Mouse (Mus musculus) B cell, adult 2 months (primary cell): ENCODE results near the gene Sntb2.
"Not testable (repeated sequence)": the region's sequence is repeated elsewhere in the genome, so short reads cannot be mapped to it uniquely, and the experiment has no call there.

Experiments
- DNase-seq, 2 experiments: peaks; one replicate each; pipeline ENCODE4 v3.0.0; 2022

Sntb2 gene

DNA sequence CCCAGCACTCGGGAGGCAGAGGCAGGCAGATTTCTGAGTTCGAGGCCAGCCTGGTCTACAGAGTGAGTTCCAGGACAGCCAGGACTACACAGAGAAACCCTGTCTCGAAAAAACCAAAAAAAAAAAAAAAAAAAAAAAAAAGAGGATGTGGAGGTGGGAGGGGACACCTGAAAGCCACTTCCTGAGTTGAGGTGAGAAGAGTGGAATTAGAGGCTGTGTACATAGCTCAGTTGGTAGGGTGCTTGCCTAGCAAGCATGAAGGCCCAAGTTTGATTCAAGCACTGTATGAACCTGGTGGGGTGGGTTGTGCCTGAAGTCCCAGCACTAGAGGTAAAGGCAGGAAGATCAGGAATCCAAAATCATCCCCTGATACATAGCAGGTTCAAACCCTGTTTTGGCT lies 38.0 kb downstream of the Sntb2 start:
- DNase-seq, result peak; percentile 17 to 26

DNA sequence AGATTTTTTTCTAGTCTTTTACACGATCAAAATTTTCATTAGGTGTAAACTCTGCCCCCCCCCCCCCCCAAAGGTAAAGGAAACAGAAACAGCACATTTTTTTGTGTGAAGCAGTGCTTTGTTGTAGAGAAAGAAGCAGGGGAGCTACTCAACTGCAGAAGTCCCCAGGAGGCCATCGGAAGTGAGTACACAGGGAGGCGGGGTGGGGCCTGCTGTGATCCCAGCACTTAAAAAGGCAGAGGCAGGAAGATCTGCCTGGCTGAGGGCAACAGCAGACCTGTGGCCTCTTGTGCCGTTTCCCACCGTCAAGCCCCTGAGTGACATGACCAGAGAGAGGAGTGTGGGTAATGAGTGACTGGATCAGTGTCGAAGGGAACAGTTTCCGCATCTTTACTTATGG lies 39.2 kb downstream of the Sntb2 start:
- no peak for DNase-seq

DNA sequence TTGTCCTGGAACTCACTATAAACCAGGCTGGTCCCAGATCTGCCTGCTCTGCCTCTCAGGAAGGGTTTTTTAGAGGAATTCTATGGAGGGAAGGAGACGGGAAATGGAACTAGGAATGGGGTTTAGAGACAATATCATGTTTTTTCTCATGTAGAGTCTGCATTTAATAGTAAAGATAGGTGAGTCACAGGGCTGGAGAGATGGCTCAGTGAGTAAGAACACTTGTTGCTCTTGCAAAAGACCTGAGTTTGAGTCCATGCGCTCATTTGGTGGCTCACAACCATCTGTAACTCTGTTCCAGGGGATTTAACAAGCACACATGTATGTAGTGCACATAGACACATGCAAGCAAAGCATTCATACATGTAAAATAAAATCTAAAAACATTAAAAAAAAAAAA lies 40.2 kb downstream of the Sntb2 start:
- no peak for DNase-seq

DNA sequence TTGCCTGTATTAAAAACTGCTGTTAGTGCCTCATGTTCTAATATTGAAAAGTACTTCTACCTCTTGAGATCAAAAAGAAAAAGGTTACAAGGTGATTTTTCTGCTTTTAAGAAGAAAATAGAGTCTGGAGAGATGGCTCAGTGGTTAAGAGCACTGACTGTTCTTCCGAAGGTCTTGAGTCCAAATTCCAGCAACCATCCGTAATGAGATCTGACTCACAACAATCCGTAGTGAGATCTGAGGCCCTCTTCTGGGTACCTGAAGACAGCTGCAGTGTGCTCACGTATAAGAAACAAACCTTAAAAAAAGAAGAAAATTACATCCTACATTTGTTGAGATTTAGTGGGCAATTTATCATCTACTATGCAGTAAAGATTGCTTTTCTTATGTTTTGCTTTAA lies 40.9 kb downstream of the Sntb2 start:
- DNase-seq, result no peak

DNA sequence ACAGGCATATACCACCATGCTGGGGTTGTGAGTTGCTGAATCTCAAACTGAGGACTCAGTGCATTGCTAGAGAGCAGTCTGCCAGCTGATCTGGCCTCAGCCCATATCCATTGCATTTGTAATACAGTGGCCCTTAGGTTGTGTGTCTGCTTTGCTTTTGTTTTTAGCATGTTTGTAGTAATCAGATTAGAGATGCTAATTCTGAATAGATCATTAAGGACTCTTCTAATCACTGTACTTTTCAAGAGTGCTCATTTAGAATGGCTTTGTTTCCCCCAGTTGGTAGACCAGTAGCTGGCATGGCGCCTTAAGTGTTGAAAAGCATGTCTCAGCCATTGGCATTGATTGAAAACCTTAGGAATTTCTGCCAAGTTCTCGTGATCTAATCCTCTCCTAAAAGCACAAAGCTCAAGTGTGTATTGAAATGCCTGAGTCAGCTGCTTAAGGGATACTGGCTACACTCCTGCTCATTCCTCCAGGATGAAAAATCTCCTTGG lies 43.3 kb downstream of the Sntb2 start:
- DNase-seq, result no peak

DNA sequence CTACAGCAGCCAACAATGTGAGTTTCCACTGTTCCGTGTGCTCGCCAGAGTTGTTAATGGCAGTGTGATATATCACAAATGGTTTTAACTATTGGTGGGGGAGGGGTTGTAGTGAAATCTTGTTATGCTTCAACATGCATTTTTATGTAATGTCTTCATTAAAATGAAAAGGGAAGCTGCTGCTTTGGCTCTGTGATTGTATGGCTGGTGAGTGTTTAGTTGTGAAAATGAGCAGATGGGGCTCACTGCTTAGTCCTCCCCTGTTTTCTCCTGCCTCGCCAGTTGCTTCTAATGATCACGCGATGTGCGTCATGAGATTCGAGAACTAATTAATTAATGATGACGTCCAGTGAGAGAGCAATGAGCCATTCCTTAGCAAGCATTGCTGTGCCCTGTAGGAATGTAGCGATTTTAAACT lies 49.9 kb downstream of the Sntb2 start:
- DNase-seq, result no peak

DNA sequence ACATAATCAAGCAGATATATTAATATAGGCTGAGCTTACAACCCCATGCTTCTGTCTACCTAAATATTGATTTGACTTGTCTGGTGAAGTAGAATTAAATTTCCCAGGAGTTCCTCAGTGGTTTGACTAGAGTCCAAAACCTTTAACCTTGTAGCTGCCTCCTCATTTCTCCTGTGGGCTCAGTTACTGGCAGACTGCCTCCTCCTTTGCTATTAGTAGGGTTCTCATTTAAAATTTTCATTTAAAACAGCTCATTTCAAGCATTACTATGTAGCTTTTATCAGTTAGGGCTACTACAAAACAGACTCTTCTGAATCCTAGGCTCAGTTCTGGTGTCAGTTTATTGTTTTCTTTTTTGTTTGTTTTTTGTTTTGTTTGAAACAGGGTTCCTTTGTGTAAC lies 50.4 kb downstream of the Sntb2 start:
- no peak for DNase-seq

DNA sequence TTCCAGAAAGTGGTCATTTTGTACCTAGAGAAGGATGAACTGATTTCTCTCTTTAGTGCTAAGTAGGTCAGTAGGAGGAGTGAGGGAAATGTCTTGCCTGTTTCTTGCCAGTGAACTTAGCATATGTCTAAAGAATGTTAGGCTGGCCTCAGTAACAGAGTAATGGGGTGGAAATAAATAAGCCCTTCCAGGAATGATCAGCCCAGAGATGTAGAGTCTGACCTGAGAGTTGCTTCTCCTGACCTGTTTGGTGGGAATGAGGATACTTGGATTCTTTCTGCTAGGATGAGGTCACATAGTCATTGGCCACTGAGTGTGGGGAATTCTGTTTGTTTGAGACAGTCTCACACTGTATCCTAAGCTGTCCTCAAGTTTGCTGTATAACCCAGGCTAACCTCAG lies 52.0 kb downstream of the Sntb2 start:
- no peak for DNase-seq

DNA sequence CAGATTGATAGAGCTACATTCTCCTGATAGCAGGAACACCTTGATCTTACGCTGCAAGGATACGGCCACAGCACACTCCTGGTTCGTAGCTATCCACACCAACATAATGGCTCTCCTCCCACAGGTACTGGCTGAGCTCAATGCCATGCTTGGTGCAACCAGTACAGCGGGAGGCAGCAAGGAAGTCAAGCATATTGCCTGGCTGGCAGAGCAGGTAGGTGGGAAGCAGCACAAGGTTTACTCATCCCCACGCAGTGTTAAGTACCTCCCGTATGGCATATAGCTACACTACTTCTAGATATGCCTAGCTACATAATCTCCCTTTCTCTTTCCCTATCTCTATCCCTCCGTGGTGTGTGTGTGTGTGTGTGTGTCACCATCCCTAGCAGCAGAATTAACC lies 55.8 kb downstream of the Sntb2 start:
- no peak for DNase-seq

DNA sequence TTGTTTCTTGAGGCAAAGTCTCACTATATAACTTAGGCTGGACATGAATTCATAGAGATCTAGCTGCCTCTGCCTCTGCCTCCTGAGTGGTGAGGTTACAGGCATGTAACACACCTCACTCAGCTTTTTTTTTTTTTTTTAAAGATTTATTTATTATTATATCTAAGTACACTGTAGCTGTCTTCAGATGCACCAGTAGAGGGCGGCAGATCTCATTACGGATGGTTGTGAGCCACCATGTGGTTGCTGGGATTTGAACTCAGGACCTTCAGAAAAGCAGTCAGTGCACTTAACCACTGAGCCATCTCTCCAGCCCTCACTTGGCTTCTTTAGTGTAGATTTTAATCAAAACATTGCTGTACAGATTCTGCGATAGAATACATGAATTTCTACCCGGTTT lies 60.8 kb downstream of the Sntb2 start:
- peak; percentile 25 to 26 for DNase-seq

DNA sequence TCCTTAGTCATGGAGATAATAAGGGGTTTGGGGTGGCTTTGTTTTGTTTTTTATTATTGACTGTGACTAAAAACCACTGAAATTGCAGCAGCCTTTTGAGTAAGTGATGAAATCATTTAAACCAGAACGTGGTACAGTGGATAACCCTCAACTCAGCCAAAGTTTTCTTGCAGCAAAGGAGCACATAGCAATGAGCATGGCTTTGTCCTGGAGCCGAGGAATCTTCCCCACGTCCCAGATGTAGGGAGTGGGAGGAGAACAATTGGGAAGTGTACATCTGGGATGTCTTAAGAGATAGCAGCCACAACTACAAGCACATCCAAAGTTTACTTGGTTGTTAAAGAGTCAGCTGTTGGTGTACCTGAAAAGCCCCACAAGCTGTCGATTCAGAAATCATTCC lies 61.9 kb downstream of the Sntb2 start:
- DNase-seq, result no peak

DNA sequence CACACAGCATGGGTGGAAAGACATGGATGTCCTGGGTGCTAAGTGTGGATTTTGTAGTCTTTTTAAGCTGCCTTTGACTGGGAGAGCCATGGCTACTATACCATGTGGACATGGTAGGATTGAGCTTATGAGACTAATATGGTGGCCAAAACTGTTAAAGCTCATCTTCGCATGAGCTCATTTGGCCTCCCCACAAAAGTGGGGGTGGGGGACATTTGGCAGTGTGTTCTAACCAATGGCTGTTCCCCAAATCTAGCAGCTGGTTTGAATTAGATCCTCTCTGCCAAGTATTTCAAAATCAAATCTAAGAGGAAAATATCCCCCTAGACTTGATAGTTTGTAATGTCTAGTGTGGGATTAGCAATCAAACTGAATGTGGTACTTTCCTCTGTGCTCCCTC lies 63.5 kb downstream of the Sntb2 start:
- no peak for DNase-seq

DNA sequence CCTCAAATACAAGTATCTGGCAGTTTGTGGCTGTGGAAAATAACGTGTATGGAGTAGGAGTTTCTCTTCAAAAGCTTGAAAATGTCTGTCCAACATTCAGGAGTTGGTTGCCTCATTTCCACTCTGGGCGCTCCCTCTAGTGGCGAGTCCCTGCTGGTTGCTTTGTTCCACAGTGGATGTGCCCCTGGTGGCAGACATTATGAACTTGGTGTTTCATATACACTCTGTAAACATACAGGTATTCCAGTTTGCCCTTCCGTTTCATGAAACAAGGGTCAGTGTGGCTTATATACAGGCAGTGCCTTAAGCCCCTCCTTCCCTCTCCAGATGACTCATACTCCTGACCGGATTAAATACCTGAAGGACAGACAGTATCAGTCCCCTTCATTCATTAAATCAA lies 67.0 kb downstream of the Sntb2 start:
- peak; percentile 91 to 93 for DNase-seq

DNA sequence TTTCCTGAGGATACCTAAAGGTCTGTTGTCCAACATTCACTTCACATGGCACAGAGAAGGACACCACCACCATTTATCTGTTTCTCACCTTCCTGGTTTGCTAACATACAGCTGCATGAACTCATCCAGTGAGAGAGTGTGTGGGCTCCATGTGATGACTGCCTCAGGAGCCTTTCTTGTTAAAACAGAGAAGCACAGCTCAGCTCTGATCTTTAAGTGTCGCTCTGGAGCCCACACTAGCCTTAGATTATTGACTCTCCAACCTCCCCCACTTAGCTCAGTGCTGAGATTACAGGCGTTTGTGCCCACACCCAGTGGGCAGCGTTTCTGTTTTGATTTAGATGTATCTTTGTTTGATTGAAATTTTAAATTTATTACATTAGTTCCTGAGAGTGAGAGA lies 72.2 kb downstream of the Sntb2 start:
- no peak for DNase-seq

DNA sequence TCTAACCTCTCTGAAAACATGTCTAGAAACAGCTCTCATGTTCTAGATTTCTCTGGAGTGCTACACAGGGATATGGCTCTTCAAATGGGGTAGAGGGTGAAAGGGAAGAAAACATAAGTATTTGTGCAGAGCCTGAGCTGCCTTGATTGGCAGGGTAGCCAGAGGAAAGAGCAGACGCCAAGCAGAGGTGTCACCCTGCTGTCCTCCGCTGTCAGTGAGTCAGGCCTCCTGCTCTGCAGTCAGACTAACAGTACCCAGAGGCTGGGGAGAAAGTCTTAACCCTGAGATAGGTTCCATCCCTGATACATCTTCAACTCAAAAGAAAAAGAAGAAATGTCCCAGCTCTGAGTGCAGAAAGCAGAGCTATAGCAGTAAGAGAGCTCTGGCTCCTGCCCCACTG lies 77.1 kb downstream of the Sntb2 start:
- DNase-seq, result no peak

DNA sequence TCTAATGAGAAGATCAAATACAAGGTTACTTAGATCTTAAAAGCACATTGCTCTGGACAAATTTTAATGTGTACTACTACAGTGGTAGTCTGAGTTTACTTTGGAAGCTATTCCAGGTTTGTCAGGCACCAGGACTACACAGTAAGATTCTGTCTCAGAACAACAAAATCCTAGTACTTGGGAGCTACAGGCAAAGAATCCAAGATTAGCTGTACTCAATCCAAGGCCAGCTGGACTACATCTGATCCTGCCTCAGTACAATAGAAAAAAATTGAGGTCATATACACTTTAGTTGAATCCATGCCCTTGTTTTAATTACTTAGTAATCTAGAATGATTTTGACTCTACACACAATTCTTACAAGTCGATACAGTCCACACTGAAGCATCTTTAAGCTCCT lies 79.4 kb downstream of the Sntb2 start:
- no peak for DNase-seq

DNA sequence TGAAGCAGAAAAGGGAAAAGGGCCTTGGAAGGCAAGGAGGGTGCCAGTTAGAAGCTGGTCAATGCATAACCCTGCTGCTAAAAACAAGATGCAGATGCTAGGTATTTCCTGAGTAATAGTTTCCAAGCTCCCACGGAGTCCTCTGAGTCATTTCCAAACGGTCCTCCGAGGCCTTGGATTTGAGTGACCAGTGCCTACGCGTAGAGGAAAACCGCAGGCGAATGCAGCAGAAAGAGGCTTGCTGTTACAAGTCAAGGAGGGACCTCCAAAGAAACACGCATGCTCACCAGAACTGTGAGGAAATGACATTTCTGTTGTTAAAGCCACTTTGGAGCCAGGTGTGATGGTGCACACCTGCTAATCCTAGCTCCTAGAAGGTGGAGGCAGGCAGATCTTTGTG lies 87.9 kb downstream of the Sntb2 start:
- DNase-seq, result no peak

DNA sequence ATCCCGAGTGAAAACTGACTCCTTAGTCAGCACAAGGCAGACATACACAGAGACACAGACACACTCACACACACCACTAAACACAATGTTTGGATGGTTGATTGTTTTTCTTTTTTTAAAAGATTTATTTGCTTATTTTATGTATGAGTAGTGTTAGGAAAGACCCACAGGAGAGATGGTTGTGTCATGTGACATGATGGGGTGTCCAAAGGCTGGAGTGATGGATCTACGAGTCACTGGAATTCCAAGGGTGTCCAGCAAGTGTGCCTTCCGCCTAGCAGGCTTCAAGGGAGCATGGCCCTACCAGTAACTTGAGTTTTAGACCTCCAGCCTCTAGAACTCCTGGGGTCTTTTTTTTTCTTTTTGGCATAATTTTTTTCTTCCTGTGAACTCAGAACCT lies 93.8 kb downstream of the Sntb2 start:
- no peak for DNase-seq

DNA sequence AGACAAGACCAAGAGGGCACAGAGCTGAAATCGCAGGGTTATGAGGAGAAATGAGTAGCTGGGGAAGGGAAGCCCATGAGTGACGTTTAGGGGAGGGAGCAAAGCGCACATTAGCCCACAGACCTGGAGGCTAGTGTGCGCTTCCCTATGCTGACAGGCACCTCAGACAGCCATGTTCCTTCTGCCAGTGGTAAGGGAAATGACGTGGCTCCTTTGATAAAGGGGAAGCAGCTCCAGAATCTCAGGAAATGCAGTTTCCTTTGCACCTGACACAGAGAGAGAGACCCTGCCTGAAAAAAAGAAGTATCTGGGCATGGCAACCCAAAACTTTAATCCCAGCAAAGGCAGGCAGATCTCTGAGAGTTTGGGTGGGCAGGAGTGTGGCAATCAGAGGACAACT lies 94.5 kb downstream of the Sntb2 start:
- peak; percentile 12 to 21 for DNase-seq

DNA sequence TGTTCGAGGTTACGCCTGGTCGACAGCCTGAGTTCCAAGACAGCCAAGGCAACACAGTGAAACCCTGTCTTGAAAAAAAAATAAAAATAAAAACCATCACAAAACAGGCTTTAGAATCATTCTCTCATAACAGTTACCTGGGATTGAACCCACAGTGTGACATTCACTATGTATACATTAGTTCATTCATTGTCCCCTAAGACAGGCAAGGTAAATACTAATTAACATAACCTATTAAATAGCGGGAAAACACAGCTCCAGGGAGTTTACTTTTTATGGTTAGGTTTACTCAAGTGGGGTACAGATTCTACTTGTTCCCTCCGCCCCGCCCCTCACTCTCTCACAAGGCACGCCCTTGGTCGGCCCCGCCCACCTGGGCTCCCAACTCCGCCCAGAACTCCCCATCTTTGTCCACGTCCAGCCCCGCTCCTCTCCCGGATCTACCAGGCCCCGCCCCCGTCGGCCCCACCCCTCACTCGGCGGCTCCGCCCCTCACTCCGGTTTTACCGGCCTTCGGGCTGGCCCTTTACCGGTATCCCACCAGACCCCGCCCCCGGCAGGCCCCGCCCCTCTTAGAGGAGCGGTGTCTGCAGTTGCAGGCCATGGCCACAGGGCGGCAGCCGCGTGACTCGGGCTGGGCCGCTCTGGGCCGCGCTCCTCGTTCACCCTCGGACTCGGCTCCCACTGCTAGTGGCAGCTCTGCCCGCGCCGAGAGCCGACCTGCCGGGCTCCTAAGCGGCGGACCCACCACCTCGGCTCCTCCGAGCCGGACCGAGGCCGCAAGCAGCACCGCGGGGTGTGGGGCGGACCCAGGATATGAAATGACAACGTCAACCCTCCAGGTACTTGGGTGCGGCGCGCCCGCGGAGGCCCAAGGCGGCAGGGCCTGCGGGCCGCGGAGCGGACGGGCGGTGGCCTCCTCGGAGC lies 95.4 kb downstream of the Sntb2 start, which contains the start of gene Vps4a:
TSS of gene Vps4a (plus strand) at position 573 of the 927 bp plus-strand sequence.
- peak; percentile 98 to 99 for DNase-seq

DNA sequence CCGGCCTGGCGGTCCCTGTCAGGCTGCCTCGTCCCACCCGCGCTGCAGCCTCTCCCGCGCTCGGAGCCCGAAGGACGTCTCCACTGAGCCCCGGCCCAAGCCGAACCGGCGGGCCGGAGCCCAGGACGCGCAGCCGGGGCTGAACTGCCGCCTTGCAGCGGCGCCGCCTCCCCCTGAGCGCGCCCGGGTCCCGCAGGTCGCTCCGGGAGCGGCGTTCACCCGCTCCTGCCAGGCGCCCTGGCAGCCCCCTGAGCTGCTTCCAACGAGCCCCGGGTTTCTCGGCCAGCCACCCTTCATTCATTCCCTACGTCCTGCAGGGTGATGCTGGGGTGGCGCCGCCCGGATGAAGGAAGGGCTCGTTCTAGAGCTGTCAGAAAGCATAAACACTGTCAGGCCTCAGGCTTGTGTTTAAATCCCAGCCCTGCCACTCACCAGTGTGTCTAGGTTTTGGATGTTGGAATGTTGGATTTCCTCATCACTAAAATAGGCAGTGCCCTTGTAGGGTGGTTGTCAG lies 96.1 kb downstream of the Sntb2 start:
- no peak for DNase-seq

DNA sequence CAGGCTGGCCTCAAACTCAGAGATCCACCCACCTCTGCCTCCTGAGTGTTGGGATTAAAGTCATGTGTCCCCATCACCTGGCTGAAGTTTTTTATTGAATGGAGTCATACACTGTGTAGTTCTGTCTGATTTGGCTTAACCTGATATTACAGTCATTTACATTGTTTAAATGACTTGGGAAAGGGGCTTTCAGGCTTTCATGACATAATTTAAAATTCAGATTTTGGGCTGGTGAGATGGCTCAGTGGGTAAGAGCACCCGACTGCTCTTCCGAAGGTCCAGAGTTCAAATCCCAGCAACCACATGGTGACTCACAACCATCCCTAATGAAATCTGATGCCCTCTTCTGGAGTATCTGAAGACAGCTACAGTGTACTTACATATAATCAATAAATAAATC lies 98.1 kb downstream of the Sntb2 start:
- not testable (repeated sequence) for DNase-seq

DNA sequence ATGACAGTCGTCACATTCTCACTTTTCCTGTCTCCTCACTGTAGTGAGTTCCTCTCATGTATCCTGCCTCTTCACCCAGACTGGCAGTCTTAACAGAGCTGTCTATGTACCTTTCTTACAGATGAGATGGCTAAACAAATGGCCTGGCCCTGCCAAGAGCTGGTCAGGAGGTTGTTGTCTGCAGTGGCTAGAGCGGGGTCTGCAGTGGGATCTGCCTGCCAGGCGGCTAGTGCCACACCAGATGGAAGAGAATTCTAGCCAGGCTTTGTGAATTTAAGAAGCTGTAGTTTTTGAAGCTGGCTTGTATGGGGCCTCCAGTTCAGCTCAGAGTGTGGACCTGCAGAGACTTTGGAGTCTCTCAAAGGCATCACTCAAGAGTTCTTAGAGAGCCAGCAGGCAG lies 100.1 kb downstream of the Sntb2 start:
- DNase-seq, result no peak

DNA sequence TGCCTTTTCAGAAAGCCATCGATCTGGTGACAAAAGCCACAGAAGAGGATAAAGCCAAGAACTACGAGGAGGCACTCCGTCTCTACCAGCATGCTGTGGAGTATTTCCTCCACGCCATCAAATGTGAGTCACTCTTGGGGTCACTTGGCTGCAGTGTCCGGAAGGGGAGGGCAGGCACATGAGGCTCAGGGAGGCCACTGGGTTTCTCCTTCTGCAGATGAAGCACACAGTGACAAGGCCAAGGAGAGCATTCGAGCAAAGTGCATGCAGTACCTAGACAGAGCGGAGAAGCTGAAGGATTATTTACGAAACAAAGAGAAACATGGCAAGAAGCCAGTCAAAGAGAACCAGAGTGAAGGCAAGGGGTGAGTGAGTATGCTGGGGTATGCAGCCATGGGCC lies 101.1 kb downstream of the Sntb2 start:
- DNase-seq, result no peak

DNA sequence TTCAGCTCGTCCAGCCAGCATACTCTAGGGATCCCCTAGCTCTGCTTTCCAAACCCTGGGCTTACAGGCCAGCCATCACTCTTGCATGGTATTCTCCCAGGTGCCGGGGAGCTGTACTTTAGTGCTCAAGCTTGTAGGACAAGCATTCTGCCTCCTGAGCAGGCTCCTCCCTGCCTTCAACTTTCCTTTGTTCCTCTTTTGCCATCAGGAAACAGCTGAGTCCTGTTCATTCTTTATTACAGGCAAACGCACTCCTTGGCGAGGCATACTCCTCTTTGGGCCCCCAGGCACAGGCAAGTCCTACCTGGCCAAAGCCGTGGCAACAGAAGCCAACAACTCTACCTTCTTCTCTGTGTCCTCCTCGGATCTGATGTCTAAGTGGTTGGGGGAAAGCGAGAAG lies 105.1 kb downstream of the Sntb2 start:
- no peak for DNase-seq
